Mouse (Mus musculus): Measurements from ENCODE around the gene Myadm. TPM values are rescaled to one million over a fixed set of nuclear protein-coding genes. Genes with fewer than 3 reads are reported as not detected.
"Not testable (repeated sequence)": the region's sequence is repeated elsewhere in the genome, so short reads cannot be mapped to it uniquely, and the experiment has no call there.

Gene Myadm
- polyA plus RNA-seq, 1 experiment from 2014 or later, result 31.5 TPM

- WGBS (ENCODE audit: insufficient replicate concordance), result 48% methylated on average over 6 of the region's 6 CpGs
These were observed 2.3 kb downstream of the Myadm start for GRCm38 (mm10) chr7:3291197-3291596.

GRCm38 (mm10) chr7:3291764-3292163 is 2.9 kb downstream of the Myadm start:
- Histone ChIP-seq H3K4me2 (peak overlapping the region; percentile 67), H3K36me3 (replicated peaks) (peaks cover 8% of the 10 kb centered on the region), H3K27me3 (no peaks in the 10 kb centered on the region), H3K4me3 (replicated peaks) (peak overlapping the region; percentile 50), H3K4me1 (replicated peaks) (peaks cover 41% of the 10 kb centered on the region), H3K9ac (no peak overlapping the region), H3K27ac (replicated peaks) (peak overlapping the region; percentile 45), H3K9me3 (replicated peaks) (no peaks in the 10 kb centered on the region)
- ATAC-seq (ENCODE audit: insufficient read depth), result no peak
- 60% methylated on average over 3 of the region's 3 CpGs for WGBS (ENCODE audit: insufficient replicate concordance)

More at GRCm38 (mm10) chr7:3291197-3291596, 2.3 kb downstream of the Myadm start:
- Histone ChIP-seq H3K9ac (0 out of 2 replicates have a peak overlapping the region, but pooled peaks have one; percentile 22), H3K9me3 (replicated peaks) (no peaks in the 10 kb centered on the region), H3K27ac (replicated peaks) (peak overlapping the region; percentile 42; the same call in 1 of the 2 replicates), H3K27me3 (no peaks in the 10 kb centered on the region), H3K4me1 (replicated peaks) (peaks cover 41% of the 10 kb centered on the region), H3K36me3 (replicated peaks) (0 out of 2 replicates have a peak, but pooled peaks cover 5% of the 10 kb centered on the region), H3K4me3 (replicated peaks) (peak overlapping the region; percentile 50), H3K4me2 (peak overlapping the region; percentile 67)
- no peak for ATAC-seq (ENCODE audit: insufficient read depth)

DNA sequence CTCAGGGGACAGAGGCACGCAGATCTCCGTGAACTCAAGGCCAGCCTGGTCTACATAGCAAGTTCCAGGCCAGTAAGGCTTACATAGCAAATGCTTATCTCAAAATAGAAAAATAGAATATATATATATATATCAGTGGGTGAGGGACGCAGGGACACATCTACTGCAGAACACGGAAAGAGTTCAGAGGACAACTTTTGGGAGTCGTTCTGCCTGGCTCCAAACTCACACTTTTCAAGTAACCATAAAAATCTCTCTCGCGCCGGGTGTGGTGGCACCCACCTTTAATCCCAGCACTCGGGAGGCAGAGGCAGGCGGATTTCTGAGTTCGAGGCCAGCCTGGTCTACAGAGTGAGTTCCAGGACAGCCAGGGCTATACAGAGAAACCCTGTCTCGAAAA is 3.4 kb downstream of the Myadm start:
- not testable (repeated sequence) for ATAC-seq (ENCODE audit: insufficient read depth); H3K9me3 ChIP-seq (replicated peaks); H3K9ac ChIP-seq; H3K27me3 ChIP-seq
- peak overlapping the region; percentile 67 for H3K4me2 ChIP-seq
- WGBS (ENCODE audit: insufficient replicate concordance), result 59% methylated on average over 11 of the region's 12 CpGs
- H3K4me3 ChIP-seq (replicated peaks), result 0 out of 2 replicates have a peak overlapping the region, but pooled peaks have one; percentile 50
- H3K27ac ChIP-seq (replicated peaks), result peak overlapping the region; percentile 45
- H3K36me3 ChIP-seq (replicated peaks), result peaks cover 13% of the 10 kb centered on the region
- peaks cover 41% of the 10 kb centered on the region for H3K4me1 ChIP-seq (replicated peaks)

DNA sequence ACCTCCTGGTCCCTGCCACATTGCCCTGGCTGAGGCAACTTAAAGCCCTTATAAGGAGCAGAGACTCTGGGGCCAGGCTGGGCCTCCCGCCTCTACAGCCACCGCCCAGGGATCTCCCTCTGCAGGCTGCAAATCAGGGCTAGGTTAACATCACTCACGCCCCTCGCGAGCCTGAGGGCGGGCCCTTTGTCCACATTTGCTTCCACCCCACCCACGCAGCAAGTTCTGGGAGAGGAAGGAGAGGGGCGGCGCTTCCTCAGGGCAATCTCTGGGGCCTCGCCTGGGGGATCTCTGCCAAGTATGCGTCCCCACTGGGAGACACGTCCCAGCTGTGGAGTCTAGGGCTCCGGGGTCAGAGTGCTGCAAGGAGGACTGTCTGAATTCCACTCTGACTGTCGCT is 3.9 kb downstream of the Myadm start:
- no peaks in the 10 kb centered on the region for H3K27me3 ChIP-seq
- peaks cover 18% of the 10 kb centered on the region for H3K36me3 ChIP-seq (replicated peaks)
- peak overlapping the region; percentile 45 for H3K27ac ChIP-seq (replicated peaks)
- peaks cover 41% of the 10 kb centered on the region for H3K4me1 ChIP-seq (replicated peaks)
- no peaks in the 10 kb centered on the region for H3K9me3 ChIP-seq (replicated peaks)
- ATAC-seq (ENCODE audit: insufficient read depth), result peak; percentile 72
- H3K4me3 ChIP-seq (replicated peaks), result peak overlapping the region; percentile 52
- peak overlapping the region; percentile 42 for H3K9ac ChIP-seq
- WGBS (ENCODE audit: insufficient replicate concordance), result 1% methylated on average over 14 of the region's 14 CpGs
- peak overlapping the region; percentile 67 for H3K4me2 ChIP-seq

GRCm38 (mm10) chr7:3294794-3295193 is 5.9 kb downstream of the Myadm start:
- H3K4me3 ChIP-seq (replicated peaks), result no peak overlapping the region
- H3K4me1 ChIP-seq (replicated peaks), result peaks cover 33% of the 10 kb centered on the region
- peaks cover 26% of the 10 kb centered on the region for H3K36me3 ChIP-seq (replicated peaks)
- H3K27me3 ChIP-seq, result no peaks in the 10 kb centered on the region
- no peak for ATAC-seq (ENCODE audit: insufficient read depth)
- WGBS (ENCODE audit: insufficient replicate concordance), result 50% methylated on average over 1 of the region's 1 CpGs
- peak overlapping the region; percentile 55 for H3K27ac ChIP-seq (replicated peaks)
- no peaks in the 10 kb centered on the region for H3K9me3 ChIP-seq (replicated peaks)
- H3K4me2 ChIP-seq, result 0 out of 2 replicates have a peak overlapping the region, but pooled peaks have one; percentile 15
- no peak overlapping the region for H3K9ac ChIP-seq

GRCm38 (mm10) chr7:3295321-3296110 is 6.6 kb downstream of the Myadm start:
- no peak for ATAC-seq (ENCODE audit: insufficient read depth)
- 0 out of 2 replicates have a peak overlapping the region, but pooled peaks have one; percentile 15 for H3K4me2 ChIP-seq
- H3K27ac ChIP-seq (replicated peaks), result peak overlapping the region; percentile 55
- H3K4me3 ChIP-seq (replicated peaks), result no peak overlapping the region
- H3K9me3 ChIP-seq (replicated peaks), result no peaks in the 10 kb centered on the region
- peaks cover 27% of the 10 kb centered on the region for H3K36me3 ChIP-seq (replicated peaks)
- H3K27me3 ChIP-seq, result peaks cover under 1% of the 10 kb centered on the region; the same call in 1 of the 2 replicates
- H3K4me1 ChIP-seq (replicated peaks), result peaks cover 27% of the 10 kb centered on the region
- no peak overlapping the region for H3K9ac ChIP-seq
- WGBS (ENCODE audit: insufficient replicate concordance), result 25% methylated on average over 5 of the region's 5 CpGs

DNA sequence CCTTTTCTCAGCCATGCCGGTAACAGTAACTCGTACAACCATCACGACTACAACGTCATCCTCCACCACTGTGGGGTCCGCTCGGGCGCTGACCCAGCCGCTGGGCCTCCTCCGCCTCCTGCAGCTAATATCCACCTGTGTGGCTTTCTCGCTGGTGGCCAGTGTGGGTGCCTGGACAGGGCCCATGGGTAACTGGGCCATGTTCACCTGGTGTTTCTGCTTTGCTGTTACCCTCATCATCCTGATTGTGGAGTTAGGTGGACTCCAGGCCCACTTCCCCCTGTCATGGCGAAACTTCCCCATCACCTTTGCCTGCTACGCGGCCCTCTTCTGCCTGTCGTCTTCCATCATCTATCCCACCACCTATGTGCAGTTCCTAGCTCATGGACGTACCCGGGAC is 7.8 kb downstream of the Myadm start:
- no peak overlapping the region for H3K9ac ChIP-seq
- ATAC-seq (ENCODE audit: insufficient read depth), result no peak
- H3K36me3 ChIP-seq (replicated peaks), result peaks cover 27% of the 10 kb centered on the region
- H3K27me3 ChIP-seq, result peaks cover 12% of the 10 kb centered on the region
- no peak overlapping the region for H3K27ac ChIP-seq (replicated peaks)
- 78% methylated on average over 16 of the region's 16 CpGs for WGBS (ENCODE audit: insufficient replicate concordance)
- peaks cover 25% of the 10 kb centered on the region for H3K4me1 ChIP-seq (replicated peaks)
- H3K9me3 ChIP-seq (replicated peaks), result no peaks in the 10 kb centered on the region
- H3K4me2 ChIP-seq, result no peak overlapping the region
- H3K4me3 ChIP-seq (replicated peaks), result no peak overlapping the region

- Histone ChIP-seq H3K9ac (no peak overlapping the region), H3K27ac (replicated peaks) (no peak overlapping the region), H3K4me3 (replicated peaks) (no peak overlapping the region), H3K27me3 (peaks cover 46% of the 10 kb centered on the region), H3K4me2 (no peak overlapping the region), H3K36me3 (replicated peaks) (peaks cover 22% of the 10 kb centered on the region), H3K4me1 (replicated peaks) (peaks cover 28% of the 10 kb centered on the region), H3K9me3 (replicated peaks) (no peaks in the 10 kb centered on the region)
- 35% methylated on average over 7 of the region's 7 CpGs for WGBS (ENCODE audit: insufficient replicate concordance)
- no peak for ATAC-seq (ENCODE audit: insufficient read depth)
These were observed 11.2 kb downstream of the Myadm start for GRCm38 (mm10) chr7:3299941-3300617.

GRCm38 (mm10) chr7:3300891-3301627 is 12.2 kb downstream of the Myadm start:
- Histone ChIP-seq H3K4me1 (replicated peaks) (peaks cover 23% of the 10 kb centered on the region), H3K27ac (replicated peaks) (no peak overlapping the region), H3K36me3 (replicated peaks) (peaks cover 22% of the 10 kb centered on the region), H3K4me2 (no peak overlapping the region), H3K9ac (no peak overlapping the region), H3K4me3 (replicated peaks) (no peak overlapping the region), H3K27me3 (peaks cover 56% of the 10 kb centered on the region), H3K9me3 (replicated peaks) (no peaks in the 10 kb centered on the region)
- no peak for ATAC-seq (ENCODE audit: insufficient read depth)
- WGBS (ENCODE audit: insufficient replicate concordance), result 52% methylated on average over 8 of the region's 8 CpGs

- peaks cover 23% of the 10 kb centered on the region for H3K4me1 ChIP-seq (replicated peaks)
- no peak for ATAC-seq (ENCODE audit: insufficient read depth)
- H3K27me3 ChIP-seq, result peaks cover 61% of the 10 kb centered on the region
- H3K27ac ChIP-seq (replicated peaks), result no peak overlapping the region
- H3K9ac ChIP-seq, result no peak overlapping the region
- H3K36me3 ChIP-seq (replicated peaks), result peaks cover 17% of the 10 kb centered on the region
- H3K4me3 ChIP-seq (replicated peaks), result peak overlapping the region; percentile 21; the same call in 1 of the 2 replicates
- H3K9me3 ChIP-seq (replicated peaks), result no peaks in the 10 kb centered on the region
- 4% methylated on average over 33 of the region's 33 CpGs for WGBS (ENCODE audit: insufficient replicate concordance)
- peak overlapping the region; percentile 59 for H3K4me2 ChIP-seq
These were observed 13.0 kb downstream of the Myadm start for GRCm38 (mm10) chr7:3301628-3302555.

Measured in liver, embryonic 15.5 days (tissue).